In the genomic region with DNA sequence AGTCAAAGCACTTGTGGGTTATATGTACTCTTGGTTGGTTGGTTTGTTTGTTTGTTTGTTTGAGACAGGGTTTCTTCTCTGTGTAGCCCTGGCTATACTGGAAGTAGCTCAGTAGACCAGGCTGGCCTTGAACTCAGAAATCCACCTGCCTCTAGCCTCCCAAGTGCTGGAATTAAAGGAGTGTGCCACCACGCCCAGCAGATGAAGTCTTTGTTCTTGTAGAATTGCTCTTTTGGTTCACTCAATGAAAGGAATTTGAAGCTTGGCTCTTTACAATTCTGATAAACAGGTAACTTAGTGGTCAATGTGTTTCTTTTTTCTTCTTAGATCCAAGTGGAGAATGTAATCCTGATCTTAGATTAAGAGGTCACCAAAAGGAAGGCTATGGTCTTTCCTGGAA, we compare ENCODE assay signal across 27 mouse cellular contexts.
"Had no signal": no experiment of that assay in that cellular context is flagged by ENCODE, and none has a peak within 500 bp of the region (broad histone marks: within the 10 kb centered on the region; RNA-seq: fewer than 3 reads in every experiment).

No protein-coding gene starts in this region.

- H3K9me3 ChIP-seq: embryonic facial prominence, embryonic 10.5 days; embryonic facial prominence, embryonic 12.5 days; embryonic facial prominence, embryonic 13.5 days; embryonic facial prominence, embryonic 15.5 days; forebrain, embryonic 10.5 days; forebrain, embryonic 12.5 days; forebrain, embryonic 13.5 days; forebrain, embryonic 15.5 days had no signal

- H3K4me2 ChIP-seq: embryonic facial prominence, embryonic 12.5 days; embryonic facial prominence, embryonic 13.5 days; embryonic facial prominence, embryonic 15.5 days; forebrain, embryonic 12.5 days; forebrain, embryonic 13.5 days; forebrain, embryonic 15.5 days had no signal

- ATAC-seq: forebrain, embryonic 13.5 days; forebrain, embryonic 14.5 days; forebrain, embryonic 15.5 days; forebrain, embryonic 16.5 days; forebrain, postnatal 0 days had no signal

- H3K27me3 ChIP-seq: embryonic facial prominence, embryonic 12.5 days; embryonic facial prominence, embryonic 13.5 days; embryonic facial prominence, embryonic 15.5 days; forebrain, embryonic 12.5 days; forebrain, embryonic 13.5 days; forebrain, embryonic 15.5 days had no signal

- H3K4me3 ChIP-seq: embryonic facial prominence, embryonic 10.5 days; embryonic facial prominence, embryonic 12.5 days; embryonic facial prominence, embryonic 13.5 days; embryonic facial prominence, embryonic 15.5 days; erythroblast, embryonic 14.5 days; forebrain, embryonic 10.5 days; forebrain, embryonic 12.5 days; forebrain, embryonic 13.5 days; forebrain, embryonic 15.5 days; gastrocnemius, adult 2 months; heart, adult 2 months had no signal

- H3K9ac ChIP-seq: embryonic facial prominence, embryonic 12.5 days; embryonic facial prominence, embryonic 13.5 days; embryonic facial prominence, embryonic 15.5 days; forebrain, embryonic 12.5 days; forebrain, embryonic 13.5 days; forebrain, embryonic 15.5 days; forebrain, postnatal 0 days had no signal

- H3K27ac ChIP-seq: embryonic facial prominence, embryonic 10.5 days; embryonic facial prominence, embryonic 12.5 days; embryonic facial prominence, embryonic 13.5 days; embryonic facial prominence, embryonic 15.5 days; forebrain, embryonic 10.5 days; forebrain, embryonic 12.5 days; forebrain, embryonic 13.5 days; forebrain, embryonic 15.5 days; gastrocnemius, adult 2 months; heart, adult 2 months had no signal

- H3K36me3 ChIP-seq: embryonic facial prominence, embryonic 12.5 days had no signal

- DNase-seq: cerebellum, adult 9-10 months; cerebellum, adult 9-11 months; cerebellum, postnatal 10 days; cerebellum, postnatal 14 days; cerebellum, postnatal 25 days; cerebellum, postnatal 36 days; embryo, embryonic 11 days; forebrain, postnatal 0 days; gastrocnemius, adult 2 months; gastrocnemius, postnatal 10 days; gastrocnemius, postnatal 14 days; gastrocnemius, postnatal 25 days; gastrocnemius, postnatal 36 days; heart, adult 11 months; heart, adult 18-20 months; heart, adult 2 months had no signal

- H3K4me1 ChIP-seq: embryonic facial prominence, embryonic 10.5 days; embryonic facial prominence, embryonic 12.5 days; embryonic facial prominence, embryonic 13.5 days; embryonic facial prominence, embryonic 15.5 days; forebrain, embryonic 10.5 days; forebrain, embryonic 12.5 days; forebrain, embryonic 13.5 days; forebrain, embryonic 15.5 days had no signal
